Mouse (Mus musculus) ES-Bruce4 (cell line): ENCODE measurements at regions not wholly inside any gene's neighbourhood (a gene's known extent, or its start where the extent isn't known, plus 50 kb on each side); places are given as distances from the start of the nearest gene placed in this dataset.

Source experiments
- H3K27ac ChIP-seq: 2 replicates; pipeline ENCODE4 v1.5.1; 2012; ENCODE audit warnings: low read length, inconsistent platforms; ENCODE audit not compliant: insufficient read depth
- H3K27me3 ChIP-seq: 2 replicates; pipeline ENCODE4 v1.6.1; 2012; ENCODE audit warnings: mild to moderate bottlenecking, low read length, inconsistent platforms; ENCODE audit not compliant: control insufficient read depth, poor library complexity, insufficient read depth, severe bottlenecking
- H3K36me3 ChIP-seq: 2 replicates; pipeline ENCODE4 v1.6.1; 2012; ENCODE audit warnings: inconsistent platforms, mild to moderate bottlenecking, low read length, moderate library complexity; ENCODE audit not compliant: control insufficient read depth, poor library complexity, insufficient read depth, severe bottlenecking
- H3K4me1 ChIP-seq: one replicate; pipeline ENCODE4 v1.8.1; 2011; ENCODE audit warnings: low read length; ENCODE audit not compliant: control insufficient read depth, insufficient read depth
- H3K4me3 ChIP-seq: 2 replicates; pipeline ENCODE4 v1.5.1; 2011; ENCODE audit warnings: low read depth, mild to moderate bottlenecking, low read length
- H3K9ac ChIP-seq: 2 replicates; pipeline ENCODE4 v1.6.1; 2012; ENCODE audit warnings: low read depth, mild to moderate bottlenecking, inconsistent platforms; ENCODE audit not compliant: poor library complexity, severe bottlenecking
- H3K9me3 ChIP-seq: replicated peaks from 2 replicates; pipeline ENCODE4 v1.6.1; 2012; ENCODE audit warnings: mild to moderate bottlenecking, low read length, inconsistent platforms; ENCODE audit not compliant: control insufficient read depth, poor library complexity, insufficient read depth, severe bottlenecking
- CTCF ChIP-seq: IDR thresholded peaks from one replicate; pipeline ENCODE4 v1.8.1; 2011; ENCODE audit warnings: low read depth, low read length
- EP300 ChIP-seq: IDR thresholded peaks from 2 replicates; pipeline ENCODE4 v1.6.1; 2011; ENCODE audit warnings: low read depth, low read length; ENCODE audit not compliant: insufficient read depth
- POLR2A ChIP-seq: IDR thresholded peaks from one replicate; pipeline ENCODE4 v1.8.1; 2011; ENCODE audit warnings: low read length; ENCODE audit not compliant: insufficient read depth

- Histone ChIP-seq H3K36me3 (no peaks in the 10 kb centered on the region), H3K9me3 (no peaks in the 10 kb centered on the region), H3K4me1 (no peaks in the 10 kb centered on the region), H3K27me3 (no peaks in the 10 kb centered on the region), H3K27ac (no peak overlapping the region), H3K4me3 (no peak overlapping the region), H3K9ac (no peak overlapping the region)
- TF ChIP-seq POLR2A, result no peak
- TF ChIP-seq EP300, result no peak
- TF ChIP-seq CTCF, result no peak
These were observed 51.5 kb upstream of the Luzp2 start for GRCm38 (mm10) chr7:54783550-54784529.
